Mouse (Mus musculus) kidney, adult 2 months (tissue): ENCODE results near the gene Cop1. TPM values are rescaled to one million over a fixed set of nuclear protein-coding genes. Genes with fewer than 3 reads are reported as not detected.

Experiments
- DNase-seq: peaks from one replicate; pipeline ENCODE4 v3.0.0; 2021
- H3K27ac ChIP-seq: fragments of 200-500 bp; 2 replicates; pipeline ENCODE4 v1.5.1; 2012; ENCODE audit warnings: low read depth, low read length, control low read depth, inconsistent platforms; ENCODE audit not compliant: insufficient read depth
- H3K27me3 ChIP-seq: fragments of 200-500 bp; replicated peaks from 2 replicates; pipeline ENCODE4 v1.6.1; 2012; ENCODE audit warnings: mild to moderate bottlenecking, moderate library complexity, low read length, inconsistent platforms; ENCODE audit not compliant: control insufficient read depth, insufficient read depth
- H3K36me3 ChIP-seq: fragments of 200-500 bp; 2 replicates; pipeline ENCODE4 v1.6.1; 2012; ENCODE audit warnings: mild to moderate bottlenecking, moderate library complexity, low read length, inconsistent platforms; ENCODE audit not compliant: control insufficient read depth, insufficient read depth
- H3K4me1 ChIP-seq: fragments of 200-500 bp; 2 replicates; pipeline ENCODE4 v1.6.1; 2011; ENCODE audit warnings: low read length; ENCODE audit not compliant: control insufficient read depth, insufficient read depth
- H3K4me3 ChIP-seq: fragments of 200-500 bp; 2 replicates; pipeline ENCODE4 v1.5.1; 2011; ENCODE audit warnings: mild to moderate bottlenecking, low read depth, low read length, control low read depth; ENCODE audit not compliant: insufficient read depth
- CTCF ChIP-seq: fragments of 200-500 bp; conservative IDR thresholded peaks from 2 replicates; pipeline ENCODE4 v1.5.1; 2011; ENCODE audit warnings: low read depth, mild to moderate bottlenecking, control low read depth, low read length, moderate library complexity, mixed read lengths; ENCODE audit not compliant: insufficient read depth, insufficient read length
- POLR2A ChIP-seq: fragments of 200-500 bp; IDR thresholded peaks from one replicate; pipeline ENCODE4 v1.6.1; 2011; ENCODE audit warnings: low read depth, low read length, control low read depth
- WGBS: fragments of 180-500 bp; shearing (Covaris S2); methylation state at CpG from one replicate; pipeline ENCODE4 v1.1.7; 2018; 5-methylcytosine and 5-hydroxymethylcytosine counted together
- polyA plus RNA-seq: library from polyadenylated mRNA; depleted of rRNA; stranded (reverse); fragments of >200 nt; gene quantifications from 2 replicates; pipeline ENCODE4 v1.2.3, GENCODE M21; 2012

Gene Cop1
- polyA plus RNA-seq, 1 experiment, result 31.3 TPM

DNA sequence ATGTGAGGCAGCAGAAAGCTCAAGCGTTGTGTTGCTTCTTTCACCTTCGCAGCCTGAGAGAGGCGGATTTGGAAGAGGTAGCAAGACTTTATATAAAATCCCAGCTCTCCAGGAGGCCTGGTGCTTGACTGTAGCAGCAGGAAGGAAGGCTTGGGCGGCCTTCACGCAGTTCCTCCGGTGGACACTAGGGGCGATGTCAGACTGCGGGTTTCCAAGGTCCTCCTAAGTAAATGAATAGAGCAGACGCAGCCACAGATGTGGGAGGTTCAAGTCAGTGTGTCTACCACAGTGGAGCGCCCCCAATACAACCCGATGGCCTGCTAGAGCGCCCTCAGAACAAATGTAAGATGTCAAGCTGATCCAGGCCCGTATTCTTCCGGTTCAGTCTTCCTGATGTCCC, 157.9 kb downstream of the Cop1 start:
- no peaks in the 10 kb centered on the region for H3K27me3 ChIP-seq
- 27% methylated on average over 14 of the region's 14 CpGs for WGBS
- no peaks in the 10 kb centered on the region for H3K36me3 ChIP-seq
- H3K27ac ChIP-seq, result no peak overlapping the region
- H3K4me3 ChIP-seq, result no peak overlapping the region
- TF ChIP-seq CTCF (peak; percentile 77), POLR2A (no peak)
- DNase-seq, result peak; percentile 69
- H3K4me1 ChIP-seq, result no peaks in the 10 kb centered on the region

DNA sequence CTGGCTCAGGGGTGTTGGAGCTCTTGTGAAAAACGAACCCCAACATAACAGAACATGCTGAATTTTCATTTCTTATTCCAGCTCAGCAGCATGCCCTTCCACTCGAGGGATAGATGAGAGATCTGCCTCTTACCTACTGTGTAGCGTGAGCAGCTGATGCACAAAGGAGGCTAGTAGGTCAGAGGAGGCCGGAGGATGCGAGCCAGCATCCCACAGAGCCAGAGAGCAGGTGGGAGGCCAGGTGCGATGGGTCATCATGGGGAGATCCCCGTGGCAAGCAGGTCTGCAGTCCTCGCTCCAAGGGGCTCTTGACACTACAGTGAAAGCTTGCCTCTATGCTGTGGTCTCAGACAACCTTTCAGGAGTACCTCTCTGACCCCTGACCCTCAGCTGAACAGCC, 160.5 kb downstream of the Cop1 start:
- no peaks in the 10 kb centered on the region for H3K4me1 ChIP-seq
- no peaks in the 10 kb centered on the region for H3K36me3 ChIP-seq
- TF ChIP-seq POLR2A, result no peak
- TF ChIP-seq CTCF, result no peak
- 71% methylated on average over 8 of the region's 8 CpGs for WGBS
- H3K27me3 ChIP-seq, result no peaks in the 10 kb centered on the region
- H3K27ac ChIP-seq, result peak overlapping the region; percentile 46
- DNase-seq, result no peak
- H3K4me3 ChIP-seq, result no peak overlapping the region

DNA sequence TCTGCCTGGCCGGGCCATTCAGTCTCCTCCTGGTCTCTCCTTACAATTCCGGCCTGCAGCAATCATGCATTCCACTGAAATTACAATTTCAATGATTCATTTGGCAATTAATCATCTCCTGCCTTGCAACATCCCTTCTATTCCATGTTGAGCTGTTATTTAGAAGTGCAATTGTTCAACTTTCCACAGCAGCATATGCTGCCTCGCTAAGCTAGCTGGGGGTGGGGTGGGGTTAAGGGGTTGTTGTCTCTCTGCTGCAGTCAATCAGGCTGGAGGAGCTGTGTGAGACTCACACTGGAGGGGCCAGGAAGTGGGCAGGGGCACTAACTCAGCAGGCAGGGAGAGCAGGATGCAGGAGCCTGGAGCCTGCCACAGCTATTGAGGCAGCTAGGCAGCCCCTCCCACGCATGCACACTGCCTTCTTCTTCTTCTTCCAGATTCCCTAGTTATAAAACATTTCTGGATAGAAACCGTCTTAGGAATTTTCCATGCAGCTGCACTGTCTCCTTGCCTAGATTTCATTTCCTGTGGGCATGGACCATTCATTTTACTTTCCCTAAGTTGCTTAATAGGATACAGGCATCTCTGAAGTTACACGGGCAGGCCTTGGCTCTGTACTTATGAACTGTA, 161.1 kb downstream of the Cop1 start:
- peak overlapping the region; percentile 46 for H3K27ac ChIP-seq
- 16% methylated on average over 6 of the region's 6 CpGs for WGBS

DNA sequence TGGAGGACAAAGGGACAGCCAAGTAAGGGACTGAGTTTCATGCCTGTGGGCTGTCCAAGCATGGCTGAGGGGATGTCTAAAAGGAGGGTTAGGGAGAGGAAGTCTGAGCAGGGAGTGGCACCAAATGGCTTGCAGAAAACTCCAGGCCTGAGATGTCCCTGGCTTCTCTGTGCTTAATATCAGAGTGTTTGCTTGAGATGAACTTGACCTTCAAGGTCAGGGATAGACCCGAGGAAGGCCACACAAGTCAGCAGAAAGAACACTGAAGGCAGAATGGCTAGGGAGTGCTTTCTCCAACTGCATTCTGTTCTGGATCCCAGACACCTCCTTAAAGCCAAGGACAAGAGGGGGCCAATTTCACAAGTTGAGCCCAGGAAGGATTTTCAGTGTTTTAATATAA, 161.8 kb downstream of the Cop1 start:
- 0 out of 2 replicates have a peak overlapping the region, but pooled peaks have one; percentile 31 for H3K27ac ChIP-seq
- TF ChIP-seq CTCF, result no peak
- no peak for TF ChIP-seq POLR2A
- no peaks in the 10 kb centered on the region for H3K36me3 ChIP-seq
- no peaks in the 10 kb centered on the region for H3K4me1 ChIP-seq
- H3K27me3 ChIP-seq, result no peaks in the 10 kb centered on the region
- peak; percentile 7 for DNase-seq
- whole genome bisulfite sequencing, result 7% methylated on average over 1 of the region's 1 CpGs
- no peak overlapping the region for H3K4me3 ChIP-seq

More for the DNA sequence above, 161.1 kb downstream of the Cop1 start:
- no peaks in the 10 kb centered on the region for H3K4me1 ChIP-seq
- no peaks in the 10 kb centered on the region for H3K36me3 ChIP-seq
- no peaks in the 10 kb centered on the region for H3K27me3 ChIP-seq
- TF ChIP-seq CTCF (no peak), POLR2A (no peak)
- H3K4me3 ChIP-seq, result no peak overlapping the region
- peak; percentile 58 for DNase-seq

DNA sequence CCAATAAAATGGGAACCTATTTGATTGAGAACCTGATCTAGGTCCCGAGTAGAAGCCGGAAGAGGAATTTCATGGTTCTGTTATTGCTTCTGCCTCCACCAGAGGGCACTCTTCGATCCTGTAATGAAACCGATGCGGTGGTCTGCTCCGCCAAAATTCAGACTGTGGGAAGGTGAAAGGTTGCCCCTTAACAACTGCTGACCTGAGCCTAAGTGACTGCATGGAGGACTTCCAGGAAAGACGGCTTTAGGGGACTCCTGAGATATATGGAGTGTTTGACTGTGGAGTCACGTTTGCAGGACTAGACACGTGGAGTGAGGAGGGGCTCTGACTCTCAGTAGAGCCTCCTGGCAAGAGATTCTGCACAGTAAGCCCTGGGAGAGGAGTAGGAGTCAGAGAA, 164.4 kb downstream of the Cop1 start:
- 2% methylated on average over 9 of the region's 9 CpGs for WGBS
- peak; percentile 14 for DNase-seq
- TF ChIP-seq CTCF, result peak; percentile 60
- no peak for TF ChIP-seq POLR2A
- Histone ChIP-seq H3K4me1 (no peaks in the 10 kb centered on the region), H3K4me3 (no peak overlapping the region), H3K36me3 (no peaks in the 10 kb centered on the region), H3K27me3 (no peaks in the 10 kb centered on the region), H3K27ac (no peak overlapping the region)
